Mouse (Mus musculus) ES-Bruce4 (cell line): ENCODE measurements around the gene Unkl. TPM values are rescaled to one million over a fixed set of nuclear protein-coding genes. Genes with fewer than 3 reads are reported as not detected.

Experiments used
- H3K27ac ChIP-seq: 2 replicates; pipeline ENCODE4 v1.5.1; 2012; ENCODE audit warnings: low read length, inconsistent platforms; ENCODE audit not compliant: insufficient read depth
- H3K27me3 ChIP-seq: 2 replicates; pipeline ENCODE4 v1.6.1; 2012; ENCODE audit warnings: mild to moderate bottlenecking, low read length, inconsistent platforms; ENCODE audit not compliant: control insufficient read depth, poor library complexity, insufficient read depth, severe bottlenecking
- H3K36me3 ChIP-seq: 2 replicates; pipeline ENCODE4 v1.6.1; 2012; ENCODE audit warnings: inconsistent platforms, mild to moderate bottlenecking, low read length, moderate library complexity; ENCODE audit not compliant: control insufficient read depth, poor library complexity, insufficient read depth, severe bottlenecking
- H3K4me1 ChIP-seq: one replicate; pipeline ENCODE4 v1.8.1; 2011; ENCODE audit warnings: low read length; ENCODE audit not compliant: control insufficient read depth, insufficient read depth
- H3K4me3 ChIP-seq: 2 replicates; pipeline ENCODE4 v1.5.1; 2011; ENCODE audit warnings: low read depth, mild to moderate bottlenecking, low read length
- H3K9ac ChIP-seq: 2 replicates; pipeline ENCODE4 v1.6.1; 2012; ENCODE audit warnings: low read depth, mild to moderate bottlenecking, inconsistent platforms; ENCODE audit not compliant: poor library complexity, severe bottlenecking
- H3K9me3 ChIP-seq: replicated peaks from 2 replicates; pipeline ENCODE4 v1.6.1; 2012; ENCODE audit warnings: mild to moderate bottlenecking, low read length, inconsistent platforms; ENCODE audit not compliant: control insufficient read depth, poor library complexity, insufficient read depth, severe bottlenecking
- CTCF ChIP-seq: IDR thresholded peaks from one replicate; pipeline ENCODE4 v1.8.1; 2011; ENCODE audit warnings: low read depth, low read length
- EP300 ChIP-seq: IDR thresholded peaks from 2 replicates; pipeline ENCODE4 v1.6.1; 2011; ENCODE audit warnings: low read depth, low read length; ENCODE audit not compliant: insufficient read depth
- POLR2A ChIP-seq: IDR thresholded peaks from one replicate; pipeline ENCODE4 v1.8.1; 2011; ENCODE audit warnings: low read length; ENCODE audit not compliant: insufficient read depth
- polyA plus RNA-seq: library from polyadenylated mRNA; stranded (reverse); fragments of >200 nt; gene quantifications from 2 replicates; pipeline ENCODE4 v1.2.4, GENCODE M21; 2011; ENCODE audit warnings: low read depth; ENCODE audit not compliant: missing spikeins, insufficient read depth, insufficient read length

The Unkl gene
- polyA plus RNA-seq, 1 experiment, result 22.9 TPM

DNA sequence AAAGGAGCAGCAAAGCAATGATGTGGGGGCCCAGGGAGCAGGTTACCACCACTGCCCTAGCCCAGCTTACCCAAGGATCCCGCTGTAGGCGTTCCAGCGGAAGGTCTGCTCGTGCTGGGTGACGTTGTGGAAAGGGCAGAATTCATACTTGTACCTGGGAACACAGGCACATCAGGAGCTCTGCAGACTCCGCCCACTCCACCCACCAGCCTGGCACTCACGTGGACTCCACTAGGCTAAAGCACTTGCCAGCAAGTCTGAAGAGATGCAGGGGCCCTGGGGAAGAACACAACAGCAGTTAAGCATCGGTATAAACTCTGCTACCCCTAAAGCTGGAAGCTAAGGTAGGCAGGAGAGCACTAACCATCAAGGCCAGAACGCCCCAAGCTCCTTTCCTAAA lies 47.4 kb downstream of the Unkl start:
- Histone ChIP-seq H3K9me3 (no peaks in the 10 kb centered on the region), H3K36me3 (peaks cover 11% of the 10 kb centered on the region; the same call in 1 of the 2 replicates), H3K27me3 (no peaks in the 10 kb centered on the region), H3K9ac (no peak overlapping the region), H3K4me3 (no peak overlapping the region), H3K4me1 (no peaks in the 10 kb centered on the region), H3K27ac (no peak overlapping the region)
- TF ChIP-seq EP300 (no peak), POLR2A (no peak), CTCF (no peak)

GRCm38 (mm10) chr17:25239695-25240636 lies 51.8 kb downstream of the Unkl start, which contains the start of the genes Gnptg and Tsr3:
Gnptg (minus strand) TSS chr17:25240124.
Tsr3 (plus strand) TSS chr17:25240170.
- Histone ChIP-seq H3K36me3 (0 out of 2 replicates have a peak, but pooled peaks cover 3% of the 10 kb centered on the region), H3K4me3 (peak within 1 kb of the TSS; percentile 90)

GRCm38 (mm10) chr17:25243131-25243780 lies 55.1 kb downstream of the Unkl start:
- H3K4me1 ChIP-seq, result peaks cover 2% of the 10 kb centered on the region
- no peaks in the 10 kb centered on the region for H3K9me3 ChIP-seq
- TF ChIP-seq CTCF, result peak; percentile 47
- TF ChIP-seq POLR2A, result no peak
- H3K9ac ChIP-seq, result peak overlapping the region; percentile 14; the same call in 1 of the 2 replicates
- H3K27me3 ChIP-seq, result no peaks in the 10 kb centered on the region
- H3K36me3 ChIP-seq, result 0 out of 2 replicates have a peak, but pooled peaks cover 3% of the 10 kb centered on the region
- peak overlapping the region; percentile 37 for H3K4me3 ChIP-seq
- no peak overlapping the region for H3K27ac ChIP-seq

More at GRCm38 (mm10) chr17:25239695-25240636, 51.8 kb downstream of the Unkl start, which contains the start of the genes Gnptg and Tsr3:
- H3K9ac ChIP-seq, result peak within 1 kb of the TSS; percentile 85
- no peaks in the 10 kb centered on the region for H3K9me3 ChIP-seq
- H3K27ac ChIP-seq, result no peak within 1 kb of the TSS; the same call in 1 of the 2 replicates
- H3K4me1 ChIP-seq, result peaks cover 2% of the 10 kb centered on the region
- TF ChIP-seq POLR2A (peak; percentile 26), CTCF (no peak), EP300 (no peak)
- H3K27me3 ChIP-seq, result no peaks in the 10 kb centered on the region

DNA sequence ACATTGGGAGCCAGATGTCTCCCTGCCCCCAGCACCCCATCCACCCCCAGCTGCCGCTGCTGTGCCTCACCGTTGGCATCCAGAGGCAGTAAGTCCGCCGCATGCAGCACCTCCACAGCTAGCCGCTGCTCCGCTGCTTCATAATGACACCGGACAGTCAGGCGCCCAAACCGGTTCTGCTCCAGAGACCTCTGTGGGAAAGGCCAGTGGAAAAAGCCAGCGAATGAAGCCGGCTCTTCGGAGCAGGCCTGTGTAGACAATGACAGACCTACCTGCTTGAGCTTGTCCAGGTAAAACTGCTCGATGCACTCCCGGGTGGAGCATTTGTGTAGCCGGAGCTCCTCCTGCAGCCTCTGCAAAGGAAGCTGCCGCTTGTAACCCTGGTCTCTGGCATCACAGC lies 56.0 kb downstream of the Unkl start:
- Histone ChIP-seq H3K9me3 (no peaks in the 10 kb centered on the region), H3K36me3 (0 out of 2 replicates have a peak, but pooled peaks cover 3% of the 10 kb centered on the region), H3K4me3 (peak overlapping the region; percentile 37; the same call in 1 of the 2 replicates), H3K9ac (peak overlapping the region; percentile 14), H3K27me3 (no peaks in the 10 kb centered on the region), H3K4me1 (peaks cover 2% of the 10 kb centered on the region), H3K27ac (no peak overlapping the region)
- no peak for TF ChIP-seq POLR2A
- TF ChIP-seq EP300, result no peak
- TF ChIP-seq CTCF, result no peak

- no peaks in the 10 kb centered on the region for H3K9me3 ChIP-seq
- no peaks in the 10 kb centered on the region for H3K4me1 ChIP-seq
Measured at GRCm38 (mm10) chr17:25248033-25248750, 60.0 kb downstream of the Unkl start.

More at GRCm38 (mm10) chr17:25248033-25248750, 60.0 kb downstream of the Unkl start:
- Histone ChIP-seq H3K36me3 (no peaks in the 10 kb centered on the region), H3K27me3 (no peaks in the 10 kb centered on the region), H3K9ac (no peak overlapping the region), H3K4me3 (no peak overlapping the region), H3K27ac (no peak overlapping the region)
- TF ChIP-seq EP300, result no peak
- TF ChIP-seq CTCF, result no peak
- no peak for TF ChIP-seq POLR2A
